Mouse (Mus musculus) ZHBTc4 (cell line): ENCODE results near the gene Uhrf1.

Experiments used
- DNase-seq: peaks from one replicate; pipeline ENCODE4 v3.0.0-alpha.2; 2011; ENCODE audit warnings: low read depth, low spot score

Gene Uhrf1

GRCm38 (mm10) chr17:56343466-56343865, 40.3 kb downstream of the Uhrf1 start:
- no peak for DNase-seq

DNA sequence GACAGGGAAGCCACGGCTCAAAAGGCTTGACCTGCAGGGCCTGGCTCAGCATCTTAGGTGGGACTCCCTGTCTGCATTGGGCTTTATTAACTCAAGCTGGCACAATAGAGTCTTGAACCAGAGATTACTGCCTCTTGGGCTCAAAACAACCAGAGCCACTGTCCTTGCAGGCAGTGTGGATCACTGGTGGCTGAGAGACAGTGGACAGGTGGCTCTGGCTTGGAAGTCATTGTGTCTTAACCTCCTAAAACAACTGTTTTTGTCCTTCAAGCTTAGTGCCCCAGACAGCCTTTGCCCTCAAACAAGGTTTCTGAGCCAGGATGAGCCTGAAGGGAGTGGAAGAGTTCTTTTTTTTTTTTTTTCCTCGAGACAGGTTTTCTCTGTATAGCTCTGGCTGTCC, 42.2 kb downstream of the Uhrf1 start:
- no peak for DNase-seq

- DNase-seq = no peak
Measured at GRCm38 (mm10) chr17:56348128-56348527, 45.0 kb downstream of the Uhrf1 start.

DNA sequence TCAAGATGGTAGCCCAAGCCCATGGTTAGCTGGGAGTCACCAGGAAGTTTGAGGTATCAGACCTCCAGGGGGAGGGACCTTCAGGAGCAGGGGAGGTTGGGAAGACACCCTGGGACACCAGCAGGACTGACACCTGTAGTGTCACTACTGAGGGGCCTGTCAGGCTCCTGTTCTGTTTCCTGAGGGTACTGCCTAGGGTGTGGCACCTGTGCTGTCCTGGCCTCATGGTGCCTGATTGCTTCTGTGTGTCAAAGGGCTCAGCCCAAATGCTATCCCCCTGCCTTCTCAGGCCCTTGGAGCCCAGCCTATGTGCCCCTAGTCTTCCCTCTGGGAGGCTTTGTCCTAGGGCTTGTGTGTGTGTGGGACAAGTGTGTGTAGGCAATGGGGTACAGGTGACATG, 45.5 kb downstream of the Uhrf1 start:
- no peak for DNase-seq

DNA sequence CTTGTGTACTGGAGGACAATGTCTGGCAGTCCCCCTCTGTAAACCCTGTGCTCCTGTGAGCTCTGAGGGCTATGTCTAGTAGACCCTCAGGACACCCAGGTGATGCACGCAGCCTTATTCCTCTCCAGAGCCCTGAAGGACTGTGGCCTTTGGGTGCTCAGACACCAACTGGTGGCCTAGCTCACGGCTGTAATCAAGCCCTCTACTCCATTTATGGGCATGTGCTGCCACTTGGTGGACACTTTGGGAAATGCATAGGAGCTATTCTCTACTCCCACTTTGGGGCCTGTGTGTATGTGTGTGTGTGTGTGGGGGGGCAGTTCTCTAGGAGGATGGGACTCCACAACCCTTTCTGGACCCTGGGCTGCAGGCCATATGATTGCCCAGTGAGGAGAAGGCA, 47.6 kb downstream of the Uhrf1 start:
- peak; percentile 77 for DNase-seq

DNA sequence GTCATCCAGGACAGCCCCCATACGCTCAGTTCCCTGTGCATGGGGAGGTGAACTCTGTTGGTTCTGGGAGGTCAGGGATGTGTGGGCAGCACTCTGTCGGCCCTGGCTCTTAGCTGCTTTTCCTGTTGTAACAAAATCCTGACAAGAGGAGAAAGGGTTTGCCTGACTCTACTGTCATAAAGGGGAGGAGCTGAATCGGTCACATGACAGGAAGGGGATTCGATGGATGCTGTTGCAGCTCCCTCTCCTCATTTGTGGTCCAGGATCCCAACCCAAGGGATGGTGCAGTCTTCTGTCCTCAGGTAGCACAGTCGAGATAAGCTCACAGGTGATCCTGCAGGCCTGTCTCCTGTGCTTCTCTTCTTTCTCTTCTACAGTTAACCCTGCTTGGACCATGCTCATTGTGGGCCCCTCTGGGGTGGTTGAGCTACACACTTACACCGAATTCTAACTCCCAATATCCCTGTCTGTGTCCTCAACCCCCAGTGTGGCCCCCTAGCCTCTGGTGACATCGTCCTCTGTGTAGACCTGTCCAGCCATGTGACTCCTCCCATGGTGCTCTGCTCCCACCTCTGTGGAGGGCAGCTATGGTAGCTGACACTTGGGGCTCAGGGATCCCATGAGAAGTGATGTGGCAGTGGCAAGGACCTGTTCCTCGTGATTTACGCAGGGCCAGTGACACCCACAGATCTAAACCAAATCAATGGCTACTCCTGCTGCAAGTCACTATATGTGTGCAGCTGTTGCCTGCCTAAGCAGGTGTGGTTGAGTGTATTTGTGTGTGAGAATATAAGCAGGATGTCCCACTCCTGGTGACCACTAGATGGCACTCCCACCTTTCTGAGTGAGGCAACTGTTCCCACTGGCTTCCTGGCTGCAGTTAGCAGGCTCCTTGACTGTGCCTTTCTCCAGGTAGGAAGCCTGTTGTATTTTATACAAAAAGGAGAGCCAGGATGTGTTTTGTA, 54.1 kb downstream of the Uhrf1 start:
- DNase-seq = peak; percentile 87

- DNase-seq = no peak
Measured at GRCm38 (mm10) chr17:56359183-56359725, 56.1 kb downstream of the Uhrf1 start.

DNA sequence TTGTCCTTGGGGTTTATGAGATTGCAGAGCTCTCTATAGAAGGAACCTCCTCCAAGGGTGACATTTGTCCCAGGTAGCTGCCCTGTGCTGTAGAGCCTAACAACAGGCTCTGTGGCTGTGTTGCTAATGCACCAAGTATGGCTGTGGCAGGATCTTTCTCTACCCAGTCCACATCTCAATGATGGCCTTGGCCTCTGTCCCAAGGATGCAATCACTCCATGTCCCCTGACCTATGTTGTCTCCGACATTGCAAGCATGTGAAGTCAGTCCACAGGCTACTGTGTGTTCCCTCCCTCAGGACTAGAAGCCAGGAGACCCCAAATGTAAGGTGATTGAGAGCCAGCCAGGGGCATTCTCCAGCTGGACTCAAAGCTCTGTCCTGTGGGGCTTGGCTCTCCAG, 56.7 kb downstream of the Uhrf1 start:
- no peak for DNase-seq

DNA sequence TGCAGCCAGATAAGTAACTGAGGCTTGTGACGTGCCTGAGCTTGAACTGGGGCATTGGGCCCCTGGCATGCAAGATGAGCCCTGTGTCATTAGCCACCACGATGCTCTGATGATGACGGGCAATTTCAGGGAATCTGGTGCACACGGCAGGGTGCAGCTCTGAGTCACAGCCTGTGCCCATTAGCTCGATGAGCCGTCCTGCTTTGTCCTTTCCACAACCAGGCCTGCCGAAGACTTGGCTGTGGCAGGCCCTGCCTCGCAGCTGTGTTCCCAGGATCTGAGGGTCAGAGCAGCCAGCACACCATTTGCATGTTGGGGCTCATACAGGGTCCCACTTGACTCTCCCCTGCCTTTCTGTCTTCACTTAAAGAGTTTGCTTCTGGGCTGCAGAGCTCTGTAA, 57.3 kb downstream of the Uhrf1 start:
- DNase-seq = no peak

DNA sequence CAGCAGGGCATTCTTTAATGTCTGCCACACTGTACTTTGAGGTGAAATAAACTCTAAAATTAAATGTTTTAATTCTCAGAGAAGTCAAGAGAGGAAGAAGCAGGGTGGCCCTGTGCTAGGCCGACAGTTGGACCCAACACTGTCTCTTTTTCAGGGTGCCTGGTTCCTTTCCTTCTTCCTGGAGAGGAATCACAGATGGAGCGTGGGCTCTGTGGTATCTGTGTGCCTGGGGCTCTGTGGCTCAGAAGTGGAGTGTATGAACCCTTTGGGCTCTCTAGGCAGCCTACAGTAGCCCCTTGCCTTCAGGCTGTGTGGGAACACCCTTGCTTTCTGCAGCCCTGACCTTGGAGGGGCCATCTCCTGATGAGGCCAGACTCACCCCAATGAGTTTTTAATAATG, 58.4 kb downstream of the Uhrf1 start:
- DNase-seq = no peak

DNA sequence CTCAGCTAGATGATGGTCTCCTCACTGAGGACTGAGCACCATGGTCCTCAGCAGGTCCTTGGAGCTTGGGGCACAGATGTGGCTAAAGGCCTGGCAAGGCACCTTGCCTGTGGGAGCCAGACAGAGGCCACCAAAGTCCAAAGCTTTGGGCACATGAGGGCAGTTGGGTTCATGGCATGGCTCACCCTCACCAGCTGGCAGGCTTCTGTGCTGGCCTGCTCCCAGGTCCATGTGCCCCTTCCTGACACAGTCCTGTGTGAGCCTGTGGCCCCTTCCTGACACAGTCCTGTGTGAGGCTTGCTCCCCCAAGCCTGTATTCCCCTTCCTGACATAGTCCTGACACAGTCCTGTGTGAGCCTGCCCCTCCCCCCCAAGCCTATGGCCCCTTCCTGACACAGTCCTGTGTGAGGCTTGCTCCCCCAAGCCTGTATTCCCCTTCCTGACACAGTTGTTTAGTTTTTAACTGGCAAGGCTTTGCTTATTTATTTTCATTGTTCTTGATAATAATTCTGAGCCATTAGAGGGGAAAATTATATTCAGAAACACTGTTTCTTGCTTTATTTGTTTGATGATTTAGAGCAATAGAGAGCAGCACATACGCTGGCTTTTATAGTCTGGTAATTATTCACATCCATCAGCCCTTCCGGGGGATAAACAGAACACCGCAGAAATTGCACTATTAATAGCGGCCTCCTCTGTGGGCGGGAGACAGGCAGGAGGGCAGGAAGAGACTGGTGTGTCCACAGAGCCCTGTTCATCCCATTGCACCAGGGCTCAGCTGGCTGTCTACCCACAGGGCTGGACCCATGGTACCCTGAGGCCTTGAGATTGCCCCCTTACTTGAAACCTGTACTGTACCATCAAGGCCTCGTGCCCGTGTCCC, 62.9 kb downstream of the Uhrf1 start:
- no peak for DNase-seq

DNA sequence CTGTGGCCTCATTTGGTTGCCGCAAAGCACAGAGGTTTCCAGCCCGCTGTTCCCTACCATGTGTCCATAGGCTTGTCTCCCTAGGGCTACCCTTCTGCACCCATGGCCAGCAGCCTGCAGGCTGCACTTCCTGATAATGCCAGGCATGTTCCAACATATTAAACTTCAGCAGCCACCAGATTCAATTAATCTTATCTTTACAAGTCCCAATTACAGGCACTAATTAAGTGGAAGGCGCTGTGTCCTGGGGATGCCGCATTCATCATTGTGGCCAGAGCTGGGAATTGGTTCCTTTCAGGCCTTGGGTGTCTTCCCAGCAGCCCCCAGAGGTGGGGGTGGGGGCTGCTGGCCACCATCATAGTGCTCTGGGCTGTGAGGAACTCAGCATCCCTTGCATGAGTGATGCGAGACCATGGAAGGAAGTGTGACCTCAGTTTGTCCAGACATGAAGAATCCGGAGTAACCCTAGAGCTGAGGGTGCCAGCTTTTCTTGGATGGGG, 65.2 kb downstream of the Uhrf1 start:
- no peak for DNase-seq

GRCm38 (mm10) chr17:56370090-56370489, 67.0 kb downstream of the Uhrf1 start:
- no peak for DNase-seq

- no peak for DNase-seq
Measured at GRCm38 (mm10) chr17:56371029-56371660, 68.0 kb downstream of the Uhrf1 start.

GRCm38 (mm10) chr17:56372109-56372508, 69.0 kb downstream of the Uhrf1 start:
- DNase-seq = peak; percentile 32
